Mouse (Mus musculus): ENCODE measurements at regions not wholly inside any gene's neighbourhood (a gene's known extent, or its start where the extent isn't known, plus 50 kb on each side); places are given as distances from the start of the nearest gene placed in this dataset.
A peak's percentile ranks its signal among the peaks of the same experiment; 100 is the strongest.

DNA sequence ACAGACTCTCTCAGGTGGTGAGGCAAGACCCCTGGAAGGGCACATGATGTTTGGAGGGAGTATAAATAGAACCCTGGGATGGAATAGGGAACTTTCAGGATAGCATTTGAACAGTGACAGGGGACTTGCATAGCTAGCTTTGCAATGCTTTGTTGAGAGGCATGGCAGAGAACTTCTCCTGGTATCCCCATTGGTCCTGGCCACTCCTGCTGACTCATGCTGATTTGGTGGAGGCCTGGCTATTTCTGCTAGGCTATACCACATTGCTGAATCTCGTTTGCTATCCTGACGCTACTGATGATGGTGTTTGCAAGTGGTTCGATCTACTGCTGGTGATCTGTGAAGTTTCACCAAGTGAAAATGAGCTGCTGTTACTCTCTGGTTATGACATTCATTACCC lies 276.7 kb upstream of the Klf3 start:
- H3K4me3 ChIP-seq = no peak overlapping the region
- no peaks in the 10 kb centered on the region for H3K27me3 ChIP-seq (ENCODE audit: poor library complexity, severe bottlenecking)
- 88% methylated on average over 3 of the region's 3 CpGs for WGBS
- H3K27ac ChIP-seq = no peak overlapping the region
- no peaks in the 10 kb centered on the region for H3K9me3 ChIP-seq
- H3K36me3 ChIP-seq (replicated peaks) = no peaks in the 10 kb centered on the region
- H3K4me1 ChIP-seq = no peaks in the 10 kb centered on the region
- DNase-seq (ENCODE audit: extremely low spot score, low spot score) = no peak

DNA sequence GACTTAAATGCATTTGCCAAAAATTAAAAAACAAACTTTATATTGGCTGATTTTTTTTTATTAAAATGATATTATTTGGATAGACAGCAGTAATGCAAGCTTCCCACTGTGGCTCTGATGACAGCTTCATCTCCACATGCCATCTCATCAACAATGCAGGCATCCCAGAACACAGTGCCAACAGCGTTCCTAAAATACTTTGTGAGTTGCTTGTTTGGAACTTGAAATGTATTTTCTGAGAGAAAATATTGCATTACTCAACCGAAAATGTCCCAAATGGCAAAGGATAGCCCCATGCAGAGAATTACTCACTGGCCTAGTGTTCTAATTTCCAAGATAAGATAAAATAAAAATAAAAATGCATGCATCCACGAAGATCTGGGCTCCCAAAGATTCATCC lies 275.2 kb upstream of the Klf3 start:
- H3K27me3 ChIP-seq (ENCODE audit: poor library complexity, severe bottlenecking) = no peaks in the 10 kb centered on the region
- H3K9me3 ChIP-seq = peaks cover 3% of the 10 kb centered on the region; the same call in 1 of the 2 replicates
- no peak overlapping the region for H3K4me3 ChIP-seq
- H3K4me1 ChIP-seq = no peaks in the 10 kb centered on the region
- no peak overlapping the region for H3K27ac ChIP-seq
- WGBS = 86% methylated on average over 3 of the region's 3 CpGs
- DNase-seq (ENCODE audit: extremely low spot score, low spot score) = no peak
- H3K36me3 ChIP-seq (replicated peaks) = no peaks in the 10 kb centered on the region

DNA sequence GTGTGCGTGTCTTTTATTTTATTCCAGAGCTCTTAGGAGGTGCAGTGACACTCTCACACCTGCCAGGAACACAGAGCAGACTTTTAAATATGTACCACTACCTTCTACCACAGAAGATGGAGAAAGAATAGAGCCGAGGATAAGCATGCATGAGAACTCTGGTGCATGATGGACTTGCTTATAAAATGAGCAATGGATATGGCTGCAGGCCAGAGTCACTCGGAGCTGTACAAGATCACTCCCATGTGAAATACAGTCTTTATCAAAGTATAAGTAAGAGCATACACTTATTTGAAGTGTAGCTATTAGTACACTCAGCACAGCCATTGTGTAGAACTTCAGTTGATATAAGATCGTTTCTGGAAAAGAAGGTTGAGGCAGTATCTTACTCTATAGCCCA lies 268.8 kb upstream of the Klf3 start:
- Histone ChIP-seq H3K4me3 (no peak overlapping the region), H3K27me3 (ENCODE audit: poor library complexity, severe bottlenecking) (no peaks in the 10 kb centered on the region), H3K4me1 (peaks cover 6% of the 10 kb centered on the region; the same call in 1 of the 2 replicates), H3K27ac (no peak overlapping the region), H3K36me3 (replicated peaks) (no peaks in the 10 kb centered on the region), H3K9me3 (peaks cover 3% of the 10 kb centered on the region; the same call in 1 of the 2 replicates)
- WGBS = 92% methylated on average over 4 of the region's 4 CpGs
- no peak for DNase-seq (ENCODE audit: extremely low spot score, low spot score)

DNA sequence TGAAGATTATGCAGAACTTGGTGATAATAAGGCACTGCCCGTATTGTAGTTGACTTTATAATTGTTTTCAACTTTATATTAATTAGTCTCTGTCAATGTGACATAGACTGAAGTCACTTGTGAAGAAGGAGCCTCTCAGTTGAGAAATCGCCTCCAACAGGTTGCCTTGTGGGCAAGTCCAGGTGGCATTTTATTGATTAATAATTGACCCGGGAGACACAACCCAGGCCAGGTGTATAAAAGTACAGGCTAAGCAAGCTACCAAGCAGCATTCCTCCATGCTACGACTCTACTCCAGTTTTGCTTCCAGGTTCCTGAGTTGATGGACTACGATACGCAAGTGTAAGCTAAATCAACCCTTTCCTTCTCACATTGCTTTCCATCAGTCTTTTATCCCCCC lies 268.2 kb upstream of the Klf3 start:
- no peak overlapping the region for H3K4me3 ChIP-seq
- H3K9me3 ChIP-seq = peaks cover 3% of the 10 kb centered on the region; the same call in 1 of the 2 replicates
- 96% methylated on average over 6 of the region's 6 CpGs for WGBS

DNA sequence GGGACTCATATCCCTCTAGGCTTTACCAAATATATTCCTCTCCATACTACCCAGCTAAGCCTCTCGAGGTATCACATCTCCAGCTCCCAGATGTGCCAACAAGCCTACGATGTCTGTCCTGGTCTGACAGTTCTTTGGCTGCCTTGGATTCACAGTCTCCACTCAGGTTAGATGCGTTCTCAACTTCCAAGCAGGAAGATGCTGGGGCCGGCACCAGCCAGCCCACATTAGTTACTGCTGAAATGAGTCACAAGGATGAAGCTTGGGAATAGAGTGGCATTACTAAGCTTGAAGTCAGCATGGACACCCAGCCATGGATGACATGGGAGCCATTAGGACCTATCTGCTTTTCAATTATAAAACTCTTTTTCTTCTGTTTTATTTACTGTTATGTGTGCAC lies 267.6 kb upstream of the Klf3 start:
- Histone ChIP-seq H3K9me3 (peaks cover 3% of the 10 kb centered on the region; the same call in 1 of the 2 replicates), H3K27ac (no peak overlapping the region), H3K4me3 (no peak overlapping the region), H3K4me1 (peaks cover 6% of the 10 kb centered on the region; the same call in 1 of the 2 replicates), H3K36me3 (replicated peaks) (no peaks in the 10 kb centered on the region), H3K27me3 (ENCODE audit: poor library complexity, severe bottlenecking) (no peaks in the 10 kb centered on the region)
- 97% methylated on average over 4 of the region's 4 CpGs for WGBS
- no peak for DNase-seq (ENCODE audit: extremely low spot score, low spot score)

More for the DNA sequence above, 268.2 kb upstream of the Klf3 start:
- DNase-seq (ENCODE audit: extremely low spot score, low spot score) = no peak
- no peak overlapping the region for H3K27ac ChIP-seq
- peaks cover 6% of the 10 kb centered on the region; the same call in 1 of the 2 replicates for H3K4me1 ChIP-seq
- H3K27me3 ChIP-seq (ENCODE audit: poor library complexity, severe bottlenecking) = no peaks in the 10 kb centered on the region
- H3K36me3 ChIP-seq (replicated peaks) = no peaks in the 10 kb centered on the region

DNA sequence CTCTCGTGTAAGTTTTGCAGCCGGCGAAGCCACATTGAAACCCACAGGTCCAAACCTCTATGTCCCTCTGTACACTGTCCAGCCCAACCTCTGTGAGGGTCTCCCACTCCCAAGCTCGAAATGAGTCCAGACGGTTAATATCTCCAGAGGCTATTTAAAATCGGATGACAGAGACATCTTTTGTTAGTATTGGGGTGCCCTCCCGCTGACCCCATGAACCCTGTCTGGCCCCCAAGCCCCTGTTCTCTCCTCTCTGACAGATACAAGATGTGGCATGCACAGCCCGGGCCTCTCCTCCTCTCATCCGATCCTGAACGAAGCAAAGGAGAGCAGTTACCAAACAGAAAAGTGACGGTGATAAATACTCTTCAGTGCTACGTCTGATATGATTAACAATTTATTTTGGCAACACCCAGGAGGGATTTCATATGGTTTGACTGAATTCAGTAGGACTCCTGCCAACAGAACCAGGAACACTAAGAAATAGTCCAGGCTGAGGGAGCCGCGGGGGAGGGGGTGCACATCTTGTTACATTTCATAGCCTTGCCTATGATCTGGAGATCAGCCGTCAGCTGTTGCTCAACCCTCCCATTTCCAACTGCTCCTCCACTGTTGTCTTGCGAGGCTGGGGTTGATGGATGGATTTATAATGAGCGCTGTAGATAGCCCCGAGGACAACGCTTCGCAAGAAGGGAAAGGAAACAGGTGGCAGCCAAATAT lies 266.6 kb upstream of the Klf3 start:
- 84% methylated on average over 20 of the region's 20 CpGs for WGBS
- Histone ChIP-seq H3K27ac (no peak overlapping the region), H3K36me3 (replicated peaks) (no peaks in the 10 kb centered on the region), H3K4me3 (no peak overlapping the region), H3K9me3 (peaks cover 3% of the 10 kb centered on the region; the same call in 1 of the 2 replicates), H3K27me3 (ENCODE audit: poor library complexity, severe bottlenecking) (no peaks in the 10 kb centered on the region), H3K4me1 (peaks cover 6% of the 10 kb centered on the region; the same call in 1 of the 2 replicates)
- no peak for DNase-seq (ENCODE audit: extremely low spot score, low spot score)

DNA sequence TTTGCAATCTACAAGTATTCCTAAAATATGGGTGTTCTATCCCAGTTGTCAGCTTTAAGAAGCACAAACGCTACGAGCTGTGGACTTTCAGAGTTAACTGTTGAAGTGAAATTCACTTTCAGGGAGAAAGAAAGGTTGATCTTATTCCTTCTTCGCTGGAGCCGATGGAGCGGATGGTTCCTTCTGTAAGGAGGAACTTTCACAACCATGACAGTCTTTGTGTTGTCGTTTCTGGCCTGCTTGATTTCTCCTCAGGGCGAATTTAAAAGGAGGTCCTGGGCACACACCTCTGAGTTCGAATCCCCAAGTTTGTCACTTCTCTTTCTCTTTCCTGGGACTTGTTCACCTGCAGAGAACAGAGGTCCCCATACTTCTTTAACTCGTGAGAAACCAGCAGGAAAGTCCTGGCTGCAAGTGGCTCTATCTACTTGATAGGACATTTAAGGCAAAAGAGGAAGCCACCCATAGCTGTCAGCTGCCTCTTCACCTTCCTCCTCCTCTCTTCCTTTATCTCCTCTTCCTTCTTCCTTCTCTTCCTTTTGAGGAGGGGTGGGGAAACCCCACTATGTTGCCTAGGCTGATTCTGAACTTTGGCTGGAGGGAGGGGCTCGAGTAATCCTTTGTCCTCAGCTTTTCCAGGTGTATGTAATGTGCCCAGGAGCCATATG lies 265.9 kb upstream of the Klf3 start:
- no peak overlapping the region for H3K4me3 ChIP-seq
- peaks cover 6% of the 10 kb centered on the region; the same call in 1 of the 2 replicates for H3K4me1 ChIP-seq
- no peaks in the 10 kb centered on the region for H3K9me3 ChIP-seq
- 86% methylated on average over 10 of the region's 10 CpGs for WGBS
- no peaks in the 10 kb centered on the region for H3K36me3 ChIP-seq (replicated peaks)
- H3K27ac ChIP-seq = no peak overlapping the region
- no peak for DNase-seq (ENCODE audit: extremely low spot score, low spot score)
- H3K27me3 ChIP-seq (ENCODE audit: poor library complexity, severe bottlenecking) = no peaks in the 10 kb centered on the region

DNA sequence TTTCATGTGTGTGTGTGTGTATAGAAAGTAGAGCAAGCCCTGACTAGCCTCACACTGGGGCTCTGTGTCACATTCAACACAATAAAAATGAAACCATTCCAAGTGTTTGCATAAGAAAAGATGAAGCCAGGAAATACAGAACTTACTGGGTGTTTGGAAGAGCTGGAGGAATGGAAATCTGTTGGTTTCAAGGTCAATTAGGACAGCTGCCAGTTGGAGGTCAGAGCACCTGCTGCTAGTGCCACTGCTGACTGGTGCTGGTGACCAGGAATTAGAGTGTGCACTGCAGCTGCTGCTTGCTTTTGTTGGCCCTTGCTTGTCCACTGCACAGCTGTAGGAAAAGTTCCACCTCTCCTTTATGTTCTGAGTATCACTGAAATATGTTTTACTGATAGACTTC lies 261.4 kb upstream of the Klf3 start:
- Histone ChIP-seq H3K27me3 (ENCODE audit: poor library complexity, severe bottlenecking) (no peaks in the 10 kb centered on the region), H3K27ac (no peak overlapping the region), H3K4me1 (peaks cover under 1% of the 10 kb centered on the region; the same call in 1 of the 2 replicates), H3K36me3 (replicated peaks) (no peaks in the 10 kb centered on the region), H3K9me3 (peaks cover 7% of the 10 kb centered on the region; the same call in 1 of the 2 replicates), H3K4me3 (no peak overlapping the region)
- no peak for DNase-seq (ENCODE audit: extremely low spot score, low spot score)

DNA sequence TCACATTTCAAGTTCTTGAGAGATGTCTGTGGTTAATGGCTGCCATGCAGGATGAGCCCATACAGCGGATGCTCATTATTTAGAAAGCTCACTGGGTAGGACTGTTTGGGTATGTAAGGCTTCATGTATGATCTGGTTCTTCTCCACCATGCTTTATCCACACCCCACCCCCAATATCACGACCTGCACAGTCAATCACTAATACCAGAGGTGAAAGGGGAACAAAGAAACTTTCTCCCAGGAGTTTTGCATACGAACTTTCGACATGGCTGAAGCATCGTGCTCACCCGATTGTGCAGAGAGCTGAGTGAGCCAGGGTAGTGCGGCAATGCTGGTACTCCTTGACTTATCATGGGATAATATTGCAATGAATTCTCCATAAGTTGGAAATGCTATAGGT lies 247.3 kb upstream of the Klf3 start:
- no peaks in the 10 kb centered on the region for H3K36me3 ChIP-seq (replicated peaks)
- H3K4me1 ChIP-seq = no peaks in the 10 kb centered on the region
- no peak overlapping the region for H3K4me3 ChIP-seq
- no peak overlapping the region for H3K27ac ChIP-seq
- DNase-seq (ENCODE audit: extremely low spot score, low spot score) = no peak
- H3K27me3 ChIP-seq (ENCODE audit: poor library complexity, severe bottlenecking) = no peaks in the 10 kb centered on the region
- peaks cover 4% of the 10 kb centered on the region; the same call in 1 of the 2 replicates for H3K9me3 ChIP-seq
- 92% methylated on average over 7 of the region's 7 CpGs for WGBS

DNA sequence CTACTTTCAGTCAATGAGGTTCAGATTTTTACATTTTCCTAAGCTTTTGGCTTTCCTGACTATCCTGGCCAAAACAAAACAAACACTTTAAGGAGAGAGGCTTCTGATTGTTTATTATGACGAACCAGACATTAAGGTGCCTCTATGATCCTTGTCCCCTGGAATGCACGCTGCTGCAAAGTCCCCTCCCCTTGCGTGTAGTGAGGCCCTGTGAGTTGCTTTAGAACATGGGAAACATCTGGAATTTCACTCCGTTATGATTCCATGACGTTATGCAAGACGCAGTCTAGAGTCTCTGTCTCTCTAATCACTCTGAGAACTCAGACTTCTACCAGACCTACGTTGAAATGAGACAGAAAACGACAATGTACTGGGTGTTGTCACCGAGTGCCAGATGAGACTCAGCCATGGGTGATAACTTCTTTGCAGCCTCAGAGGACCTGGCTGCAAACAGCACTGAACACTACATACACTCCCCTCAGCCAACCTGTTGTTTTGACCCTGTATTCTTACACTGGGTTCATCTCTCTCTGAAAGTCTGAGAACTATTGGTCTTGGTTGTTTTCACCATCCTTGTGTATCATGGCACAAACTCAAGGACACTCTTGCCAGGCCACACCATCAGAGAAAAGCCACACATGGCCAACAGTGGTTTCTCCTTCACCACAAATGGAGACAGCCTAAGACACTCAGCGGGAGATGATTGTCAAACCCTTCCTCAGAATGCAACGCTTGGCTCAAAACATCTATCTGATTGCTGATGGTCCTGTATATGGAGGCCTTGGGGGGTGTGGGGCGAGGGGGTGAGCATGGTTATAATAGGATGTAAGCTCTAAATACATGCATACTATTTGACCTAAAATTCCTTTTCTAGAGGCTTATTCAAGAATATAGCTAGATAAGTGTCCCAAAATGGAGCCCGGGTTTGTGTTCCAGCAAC lies 236.5 kb upstream of the Klf3 start:
- no peak overlapping the region for H3K27ac ChIP-seq

DNA sequence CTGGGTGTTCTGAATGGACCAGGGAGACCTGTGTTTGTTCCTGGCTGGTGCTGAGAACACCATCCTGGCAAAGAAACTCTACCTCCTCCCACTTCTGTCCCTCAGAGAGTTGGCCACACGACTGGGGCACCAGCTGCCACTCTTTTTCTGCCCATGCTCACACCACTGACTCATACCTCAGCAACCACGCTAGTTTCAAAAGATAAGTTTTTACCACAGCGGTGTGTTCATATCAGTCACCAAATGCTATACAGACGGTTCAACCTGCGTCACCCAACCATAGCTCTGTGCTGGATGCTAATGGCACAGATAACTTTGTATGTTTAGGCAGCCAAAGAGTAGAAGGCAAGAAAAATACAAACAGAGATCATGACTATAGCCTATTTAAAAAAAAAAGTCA lies 235.4 kb upstream of the Klf3 start:
- WGBS = 91% methylated on average over 5 of the region's 5 CpGs
- H3K4me1 ChIP-seq = no peaks in the 10 kb centered on the region
- H3K9me3 ChIP-seq = no peaks in the 10 kb centered on the region; the same call in 1 of the 2 replicates
- no peak overlapping the region for H3K27ac ChIP-seq
- H3K4me3 ChIP-seq = no peak overlapping the region
- H3K36me3 ChIP-seq (replicated peaks) = no peaks in the 10 kb centered on the region
- H3K27me3 ChIP-seq (ENCODE audit: poor library complexity, severe bottlenecking) = no peaks in the 10 kb centered on the region
- peak; percentile 7 for DNase-seq (ENCODE audit: extremely low spot score, low spot score)

More for the DNA sequence above, 236.5 kb upstream of the Klf3 start:
- no peak overlapping the region for H3K4me3 ChIP-seq
- no peaks in the 10 kb centered on the region; the same call in 1 of the 2 replicates for H3K9me3 ChIP-seq
- no peak for DNase-seq (ENCODE audit: extremely low spot score, low spot score)
- WGBS = 92% methylated on average over 13 of the region's 13 CpGs
- H3K36me3 ChIP-seq (replicated peaks) = no peaks in the 10 kb centered on the region
- H3K4me1 ChIP-seq = no peaks in the 10 kb centered on the region
- no peaks in the 10 kb centered on the region for H3K27me3 ChIP-seq (ENCODE audit: poor library complexity, severe bottlenecking)

DNA sequence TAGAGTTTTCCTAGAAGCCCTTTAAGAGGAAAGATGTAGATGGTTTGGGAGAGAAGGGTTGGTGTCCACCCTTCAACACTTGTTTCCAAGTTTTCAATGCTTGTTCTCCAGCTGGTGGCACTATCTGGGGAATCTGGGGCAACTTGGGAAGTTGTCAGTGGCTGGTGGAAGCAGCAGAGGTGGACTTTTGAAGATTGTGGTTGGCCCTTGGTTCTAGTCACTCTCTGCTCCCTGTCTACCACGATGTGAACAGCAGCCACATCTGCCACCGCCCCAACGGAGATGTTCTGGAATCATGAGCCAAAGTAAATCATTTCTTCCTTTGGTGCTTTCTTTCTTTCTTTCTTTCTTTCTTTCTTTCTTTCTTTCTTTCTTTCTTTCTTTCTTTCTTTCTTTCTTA lies 234.9 kb upstream of the Klf3 start:
- no peak overlapping the region for H3K4me3 ChIP-seq
- no peaks in the 10 kb centered on the region for H3K4me1 ChIP-seq
- H3K27me3 ChIP-seq (ENCODE audit: poor library complexity, severe bottlenecking) = no peaks in the 10 kb centered on the region
- no peak for DNase-seq (ENCODE audit: extremely low spot score, low spot score)
- 90% methylated on average over 3 of the region's 3 CpGs for WGBS
- H3K36me3 ChIP-seq (replicated peaks) = no peaks in the 10 kb centered on the region
- no peak overlapping the region for H3K27ac ChIP-seq
- no peaks in the 10 kb centered on the region; the same call in 1 of the 2 replicates for H3K9me3 ChIP-seq

Data from forebrain, embryonic 10.5 days (tissue).